Mouse (Mus musculus) urinary bladder, postnatal 36 days (tissue): ENCODE results near the gene Slc46a3.

Source experiments
- DNase-seq, 2 experiments: peaks; one replicate each; pipeline ENCODE4 v3.0.0; 2022; ENCODE audit warnings: low spot score in 2 of 2, mixed read lengths in 1 of 2

Gene Slc46a3

GRCm38 (mm10) chr5:147895436-147896198, 1.0 kb upstream of the Slc46a3 start:
- DNase-seq = no peak

- peak; percentile 37 to 54 for DNase-seq
Observed at GRCm38 (mm10) chr5:147893766-147894454, 705 bp downstream of the Slc46a3 start.

GRCm38 (mm10) chr5:147893143-147893542, 1.5 kb downstream of the Slc46a3 start:
- DNase-seq = no peak

GRCm38 (mm10) chr5:147892735-147893134, 1.9 kb downstream of the Slc46a3 start:
- no peak for DNase-seq

GRCm38 (mm10) chr5:147888313-147889297, 6.0 kb downstream of the Slc46a3 start:
- no peak for DNase-seq

- no peak for DNase-seq
Observed at GRCm38 (mm10) chr5:147883581-147883980, 11.0 kb downstream of the Slc46a3 start.

GRCm38 (mm10) chr5:147879971-147880682, 14.5 kb downstream of the Slc46a3 start:
- DNase-seq = no peak

- no peak for DNase-seq
Observed at GRCm38 (mm10) chr5:147877520-147877919, 17.1 kb downstream of the Slc46a3 start.

- DNase-seq = no peak
Observed at GRCm38 (mm10) chr5:147875210-147875609, 19.4 kb downstream of the Slc46a3 start.

- peak in 1 of 2 experiments; percentile 33 for DNase-seq
Observed at GRCm38 (mm10) chr5:147874491-147875065, 20.0 kb downstream of the Slc46a3 start.

- DNase-seq = no peak
Observed at GRCm38 (mm10) chr5:147871091-147871820, 23.4 kb downstream of the Slc46a3 start.

GRCm38 (mm10) chr5:147870296-147870695, 24.3 kb downstream of the Slc46a3 start:
- no peak for DNase-seq

GRCm38 (mm10) chr5:147869568-147869967, 25.0 kb downstream of the Slc46a3 start:
- DNase-seq = no peak

- DNase-seq = no peak
Observed at GRCm38 (mm10) chr5:147868674-147869073, 25.9 kb downstream of the Slc46a3 start.

- peak; percentile 86 to 90 for DNase-seq
Observed at GRCm38 (mm10) chr5:147860449-147861261, 34.0 kb downstream of the Slc46a3 start, which contains the start of gene Pomp. Gene Pomp (plus strand): TSS chr5:147860461.

- no peak for DNase-seq
Observed at GRCm38 (mm10) chr5:147860076-147860448, 34.6 kb downstream of the Slc46a3 start.

- no peak for DNase-seq
Observed at GRCm38 (mm10) chr5:147850194-147850593, 44.4 kb downstream of the Slc46a3 start.

GRCm38 (mm10) chr5:147848164-147848863, 46.3 kb downstream of the Slc46a3 start:
- DNase-seq = peak; percentile 63 to 65

GRCm38 (mm10) chr5:147847361-147847760, 47.3 kb downstream of the Slc46a3 start:
- DNase-seq = no peak
